Mouse (Mus musculus) adrenal gland, postnatal 10 days (tissue): ENCODE data around the gene Gm8298. TPM values are rescaled to one million over a fixed set of nuclear protein-coding genes. Genes with fewer than 3 reads are reported as not detected.
"Not testable (repeated sequence)": the region's sequence is repeated elsewhere in the genome, so short reads cannot be mapped to it uniquely, and the experiment has no call there.

ENCODE experiments used
- DNase-seq: peaks from one replicate; pipeline ENCODE4 v3.0.0; 2021; ENCODE audit warnings: mixed read lengths
- long read RNA-seq, 2 experiments: library from polyadenylated mRNA; stranded (forward); transcript quantifications; one replicate each; pipeline ENCODE4 v2.0.0; 2021
- total RNA-seq, 2 experiments: library from RNA; stranded (reverse); gene quantifications; 2 replicates each; pipeline ENCODE4 v1.2.3; 2021

The Gm8298 gene
- total RNA-seq, result not detected
- long read RNA-seq, experiment 1, result 0 reads
- long read RNA-seq, experiment 2, result 0 reads

GRCm38 (mm10) chr3:59860751-59861150 lies at the start of gene Gm8298:
Gm8298 (plus strand) TSS chr3:59861051.
- DNase-seq, result no peak

GRCm38 (mm10) chr3:59813169-59813568 lies 47.7 kb upstream of the Gm8298 start:
- DNase-seq, result no peak

GRCm38 (mm10) chr3:59870765-59871164 lies 9.9 kb downstream of the Gm8298 start:
- peak; percentile 63 for DNase-seq

GRCm38 (mm10) chr3:59877601-59878000 lies 16.8 kb downstream of the Gm8298 start:
- not testable (repeated sequence) for DNase-seq

- not testable (repeated sequence) for DNase-seq
Observed at GRCm38 (mm10) chr3:59879801-59880554, 19.1 kb downstream of the Gm8298 start.

GRCm38 (mm10) chr3:59893276-59893675 lies 32.4 kb downstream of the Gm8298 start:
- DNase-seq, result peak; percentile 2

- no peak for DNase-seq
Observed at GRCm38 (mm10) chr3:59924914-59925313, 64.1 kb downstream of the Gm8298 start, which contains the start of gene C130079G13Rik. C130079G13Rik (plus strand) TSS chr3:59925214.

Other genes with a start within 250 kb of the Gm8298 start
- gene Gm5538, start 131.3 kb upstream of the Gm8298 start, total RNA-seq, result not detected
- not detected for gene C130079G13Rik, start 64.2 kb downstream of the Gm8298 start, total RNA-seq
- not detected for gene Aadacl2, start 145.7 kb downstream of the Gm8298 start, total RNA-seq
- 10 to 100 TPM; 29.5 to 65.2 TPM for gene Aadac, start 164.7 kb downstream of the Gm8298 start, total RNA-seq
- 1 to 10 TPM; 1.6 to 2.3 TPM for gene Sucnr1, start 220.8 kb downstream of the Gm8298 start, total RNA-seq